Mouse (Mus musculus): Measurements from ENCODE around the gene Zfp266.

DNA sequence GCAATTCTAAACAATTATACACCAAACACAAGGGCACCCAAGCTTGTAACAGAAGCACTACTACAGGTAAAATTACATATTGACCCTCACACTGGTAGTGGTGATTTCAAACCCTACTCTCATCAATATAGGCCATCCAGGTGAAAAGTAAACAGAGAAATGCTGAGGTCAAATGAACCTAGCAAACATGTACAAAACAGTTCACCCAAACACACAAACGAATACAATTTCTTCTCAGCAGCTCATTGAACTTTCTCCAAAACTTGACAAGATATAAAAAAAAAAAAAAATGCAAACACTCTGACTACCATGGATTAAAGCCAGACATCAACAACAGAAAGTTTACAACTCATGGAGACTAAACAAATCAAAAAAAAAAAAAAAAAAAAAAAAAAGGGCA, 69.7 kb downstream of the Zfp266 start:
- TF ChIP-seq POLR2A (IDR thresholded peaks at IDR 0.05; ENCODE audit: control insufficient read depth, low read depth, low read length) (no peak), CTCF (IDR thresholded peaks at IDR 0.05; ENCODE audit: control insufficient read depth, insufficient read depth, insufficient replicate concordance, low read depth, low read length) (no peak)
